Mouse (Mus musculus): ENCODE measurements around the gene Zfp322a.
"Not testable (repeated sequence)": the region's sequence is repeated elsewhere in the genome, so short reads cannot be mapped to it uniquely, and the experiment has no call there.

Gene Zfp322a

DNA sequence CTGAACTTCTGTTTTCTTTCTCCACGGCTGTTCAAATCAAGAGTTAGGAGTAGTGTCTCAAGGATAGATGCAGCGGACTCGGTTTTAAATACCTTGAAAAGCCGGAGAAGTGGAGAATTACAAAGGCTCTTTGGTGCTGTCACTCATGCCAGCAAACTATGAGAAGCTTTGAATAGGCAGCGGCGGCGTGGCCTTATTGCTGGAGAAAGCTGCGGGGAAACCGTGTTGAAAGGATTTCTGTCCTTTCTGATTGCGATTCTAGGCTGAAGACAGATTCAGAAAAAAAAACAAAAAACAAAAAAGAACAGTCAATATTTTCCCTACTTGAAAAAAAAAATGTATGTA, 385 bp upstream of the Zfp322a start:
- peaks cover 33% of the 10 kb centered on the region for H3K4me1 ChIP-seq (replicated peaks; ENCODE audit: low read depth, low read length)
- H3K36me3 ChIP-seq (ENCODE audit: insufficient read depth, low read length), result peaks cover 33% of the 10 kb centered on the region
- no peaks in the 10 kb centered on the region for H3K27me3 ChIP-seq (ENCODE audit: insufficient read depth, low read length)
- peak overlapping the region; percentile 96 for H3K4me3 ChIP-seq (replicated peaks; ENCODE audit: low read length)
- TF ChIP-seq NANOG (IDR thresholded peaks at IDR 0.05; ENCODE audit: borderline replicate concordance, low read length), result no peak
- no peak for TF ChIP-seq CTCF (conservative IDR thresholded peaks at IDR 0.05; ENCODE audit: low read length)
- no peak for TF ChIP-seq POU5F1 (IDR thresholded peaks at IDR 0.05; ENCODE audit: borderline replicate concordance, low read length)
- peaks cover 6% of the 10 kb centered on the region for H3K9me3 ChIP-seq (ENCODE audit: low read length)

- Histone ChIP-seq H3K9me3 (ENCODE audit: low read length) (no peaks in the 10 kb centered on the region), H3K4me1 (replicated peaks; ENCODE audit: low read depth, low read length) (peaks cover 8% of the 10 kb centered on the region; the same call in 1 of the 2 replicates)
- no peak for TF ChIP-seq CTCF (conservative IDR thresholded peaks at IDR 0.05; ENCODE audit: low read length)
- TF ChIP-seq POU5F1 (IDR thresholded peaks at IDR 0.05; ENCODE audit: borderline replicate concordance, low read length), result no peak
- TF ChIP-seq NANOG (IDR thresholded peaks at IDR 0.05; ENCODE audit: borderline replicate concordance, low read length), result no peak
Observed at GRCm38 (mm10) chr13:23361536-23361935, 7.5 kb downstream of the Zfp322a start.

GRCm38 (mm10) chr13:23354541-23354940, 14.5 kb downstream of the Zfp322a start:
- H3K27me3 ChIP-seq (ENCODE audit: insufficient read depth, low read length); H3K4me1 ChIP-seq (replicated peaks; ENCODE audit: low read depth, low read length); H3K4me3 ChIP-seq (replicated peaks; ENCODE audit: low read length); H3K9me3 ChIP-seq (ENCODE audit: low read length): not testable (repeated sequence)
- peaks cover 55% of the 10 kb centered on the region for H3K36me3 ChIP-seq (ENCODE audit: insufficient read depth, low read length)

More at GRCm38 (mm10) chr13:23361536-23361935, 7.5 kb downstream of the Zfp322a start:
- Histone ChIP-seq H3K36me3 (ENCODE audit: insufficient read depth, low read length) (peaks cover 91% of the 10 kb centered on the region), H3K4me3 (replicated peaks; ENCODE audit: low read length) (no peak overlapping the region), H3K27me3 (ENCODE audit: insufficient read depth, low read length) (no peaks in the 10 kb centered on the region)

- Histone ChIP-seq H3K9me3 (ENCODE audit: low read length) (no peaks in the 10 kb centered on the region), H3K4me1 (replicated peaks; ENCODE audit: low read depth, low read length) (peaks cover 25% of the 10 kb centered on the region), H3K27me3 (ENCODE audit: insufficient read depth, low read length) (peaks cover 32% of the 10 kb centered on the region), H3K36me3 (ENCODE audit: insufficient read depth, low read length) (no peaks in the 10 kb centered on the region), H3K4me3 (replicated peaks; ENCODE audit: low read length) (peak overlapping the region; percentile 71)
- TF ChIP-seq POU5F1 (IDR thresholded peaks at IDR 0.05; ENCODE audit: borderline replicate concordance, low read length), result no peak
- no peak for TF ChIP-seq CTCF (conservative IDR thresholded peaks at IDR 0.05; ENCODE audit: low read length)
- no peak for TF ChIP-seq NANOG (IDR thresholded peaks at IDR 0.05; ENCODE audit: borderline replicate concordance, low read length)
Observed at GRCm38 (mm10) chr13:23317305-23317889, 51.6 kb downstream of the Zfp322a start.

- TF ChIP-seq POU5F1 (IDR thresholded peaks at IDR 0.05; ENCODE audit: borderline replicate concordance, low read length), result no peak
- TF ChIP-seq CTCF (conservative IDR thresholded peaks at IDR 0.05; ENCODE audit: low read length), result no peak
- no peak for TF ChIP-seq NANOG (IDR thresholded peaks at IDR 0.05; ENCODE audit: borderline replicate concordance, low read length)
- peaks cover 65% of the 10 kb centered on the region for H3K27me3 ChIP-seq (ENCODE audit: insufficient read depth, low read length)
- peaks cover 36% of the 10 kb centered on the region for H3K4me1 ChIP-seq (replicated peaks; ENCODE audit: low read depth, low read length)
- no peaks in the 10 kb centered on the region for H3K9me3 ChIP-seq (ENCODE audit: low read length)
- H3K36me3 ChIP-seq (ENCODE audit: insufficient read depth, low read length), result no peaks in the 10 kb centered on the region
- H3K4me3 ChIP-seq (replicated peaks; ENCODE audit: low read length), result peak overlapping the region; percentile 53
Observed at GRCm38 (mm10) chr13:23312909-23313669, 55.9 kb downstream of the Zfp322a start.

- Histone ChIP-seq H3K27me3 (ENCODE audit: insufficient read depth, low read length) (peaks cover 59% of the 10 kb centered on the region), H3K36me3 (ENCODE audit: insufficient read depth, low read length) (no peaks in the 10 kb centered on the region)
- TF ChIP-seq POU5F1 (IDR thresholded peaks at IDR 0.05; ENCODE audit: borderline replicate concordance, low read length) (no peak), NANOG (IDR thresholded peaks at IDR 0.05; ENCODE audit: borderline replicate concordance, low read length) (no peak), CTCF (conservative IDR thresholded peaks at IDR 0.05; ENCODE audit: low read length) (no peak)
Observed at GRCm38 (mm10) chr13:23310036-23310435, 59.0 kb downstream of the Zfp322a start.

GRCm38 (mm10) chr13:23309495-23310011, 59.5 kb downstream of the Zfp322a start:
- Histone ChIP-seq H3K4me3 (replicated peaks; ENCODE audit: low read length) (peak overlapping the region; percentile 83), H3K4me1 (replicated peaks; ENCODE audit: low read depth, low read length) (peaks cover 46% of the 10 kb centered on the region)
- no peak for TF ChIP-seq POU5F1 (IDR thresholded peaks at IDR 0.05; ENCODE audit: borderline replicate concordance, low read length)
- TF ChIP-seq NANOG (IDR thresholded peaks at IDR 0.05; ENCODE audit: borderline replicate concordance, low read length), result no peak
- TF ChIP-seq CTCF (conservative IDR thresholded peaks at IDR 0.05; ENCODE audit: low read length), result no peak

More at GRCm38 (mm10) chr13:23310036-23310435, 59.0 kb downstream of the Zfp322a start:
- H3K4me1 ChIP-seq (replicated peaks; ENCODE audit: low read depth, low read length), result peaks cover 46% of the 10 kb centered on the region
- no peaks in the 10 kb centered on the region for H3K9me3 ChIP-seq (ENCODE audit: low read length)
- peak overlapping the region; percentile 83 for H3K4me3 ChIP-seq (replicated peaks; ENCODE audit: low read length)

DNA sequence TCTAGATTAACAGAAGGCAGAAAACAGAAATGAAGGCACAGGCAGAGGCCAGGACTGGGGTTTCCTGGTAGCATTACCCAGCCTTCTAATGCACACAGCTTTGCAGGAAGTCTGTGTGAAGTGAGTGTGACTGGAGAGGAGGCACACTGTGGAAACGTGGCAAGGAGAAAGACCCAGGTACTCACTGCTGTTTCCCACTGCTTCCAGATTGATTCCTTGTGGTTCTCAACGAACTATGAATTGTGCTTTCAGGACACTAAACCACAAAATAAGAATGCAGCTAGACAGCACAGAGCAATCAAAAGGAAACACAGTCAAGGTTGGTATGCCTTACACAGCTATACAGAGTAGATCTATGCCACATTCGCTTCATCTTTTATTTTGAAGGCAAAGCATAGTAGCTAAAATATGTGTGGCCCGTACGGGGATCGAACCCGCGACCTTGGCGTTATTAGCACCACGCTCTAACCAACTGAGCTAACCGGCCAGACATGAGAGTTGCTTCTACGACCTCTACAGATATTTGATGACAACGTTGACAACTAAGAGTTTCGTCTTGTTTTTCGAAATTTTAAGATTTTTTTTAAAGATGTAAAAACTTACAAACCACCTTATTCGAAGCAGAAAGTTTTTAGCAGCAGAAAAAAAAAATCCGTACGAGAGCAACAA, 60.2 kb downstream of the Zfp322a start:
- H3K9me3 ChIP-seq (ENCODE audit: low read length); H3K36me3 ChIP-seq (ENCODE audit: insufficient read depth, low read length): not testable (repeated sequence)
- peaks cover 45% of the 10 kb centered on the region for H3K4me1 ChIP-seq (replicated peaks; ENCODE audit: low read depth, low read length)
- H3K4me3 ChIP-seq (replicated peaks; ENCODE audit: low read length), result peak overlapping the region; percentile 83
- peaks cover 49% of the 10 kb centered on the region for H3K27me3 ChIP-seq (ENCODE audit: insufficient read depth, low read length)

More at GRCm38 (mm10) chr13:23309495-23310011, 59.5 kb downstream of the Zfp322a start:
- H3K36me3 ChIP-seq (ENCODE audit: insufficient read depth, low read length), result no peaks in the 10 kb centered on the region
- H3K9me3 ChIP-seq (ENCODE audit: low read length), result no peaks in the 10 kb centered on the region
- peaks cover 56% of the 10 kb centered on the region for H3K27me3 ChIP-seq (ENCODE audit: insufficient read depth, low read length)

Data from E14TG2a.4 (cell line).